Mouse (Mus musculus): ENCODE data around the gene Gipc3. TPM values are rescaled to one million over a fixed set of nuclear protein-coding genes. Genes with fewer than 3 reads are reported as not detected.

Gene Gipc3
- total RNA-seq, 2 experiments from 2014 or later = not detected

DNA sequence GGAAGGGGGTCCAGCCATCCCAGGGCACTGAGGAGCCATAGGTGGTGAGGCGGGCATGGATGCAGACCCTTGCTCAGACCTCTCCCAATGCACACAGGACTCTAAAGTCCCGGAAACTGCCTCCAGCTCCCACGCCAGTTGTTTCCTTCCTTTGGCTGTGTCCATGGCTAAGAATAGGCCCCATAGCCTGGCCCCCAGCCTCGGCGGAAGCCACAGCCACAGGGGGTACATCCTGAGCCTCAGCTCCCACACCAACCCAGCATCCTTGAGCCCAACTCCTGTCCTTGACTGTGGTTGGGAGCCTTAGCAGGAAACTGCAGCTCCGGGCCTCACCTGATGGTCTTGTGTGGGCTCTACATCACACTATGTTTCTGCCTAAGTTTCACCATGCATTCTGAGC, 16.2 kb downstream of the Gipc3 start:
- ATAC-seq (replicated peaks; ENCODE audit: low FRiP score, poor library complexity, severe bottlenecking) = no peak

DNA sequence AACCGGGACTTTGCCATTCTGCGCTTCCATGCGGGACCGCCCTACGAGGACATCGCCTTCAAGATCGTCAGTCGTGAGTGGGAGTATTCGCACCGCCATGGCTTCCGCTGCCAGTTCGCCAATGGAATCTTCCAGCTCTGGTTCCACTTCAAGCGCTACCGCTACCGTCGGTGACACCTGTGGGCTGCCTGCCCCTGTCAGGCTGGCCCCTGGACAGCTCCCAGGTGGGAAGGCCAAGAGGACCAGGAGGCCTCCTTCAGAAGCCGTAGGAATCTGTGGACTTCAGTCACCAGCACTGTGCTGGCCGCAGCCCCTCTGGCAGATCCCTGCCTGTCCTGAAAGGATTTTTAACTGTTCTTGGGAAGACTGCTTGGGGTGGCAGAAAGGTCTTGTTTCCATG, 17.3 kb downstream of the Gipc3 start:
- no peak for ATAC-seq (replicated peaks; ENCODE audit: low FRiP score, poor library complexity, severe bottlenecking)

GRCm38 (mm10) chr10:81325176-81325575, 17.9 kb downstream of the Gipc3 start:
- no peak for ATAC-seq (replicated peaks; ENCODE audit: low FRiP score, poor library complexity, severe bottlenecking)

- ATAC-seq (replicated peaks; ENCODE audit: low FRiP score, poor library complexity, severe bottlenecking) = no peak
These were observed 19.1 kb downstream of the Gipc3 start for GRCm38 (mm10) chr10:81323791-81324530.

- no peak for ATAC-seq (replicated peaks; ENCODE audit: low FRiP score, poor library complexity, severe bottlenecking)
These were observed 19.8 kb downstream of the Gipc3 start for GRCm38 (mm10) chr10:81323141-81323775.

DNA sequence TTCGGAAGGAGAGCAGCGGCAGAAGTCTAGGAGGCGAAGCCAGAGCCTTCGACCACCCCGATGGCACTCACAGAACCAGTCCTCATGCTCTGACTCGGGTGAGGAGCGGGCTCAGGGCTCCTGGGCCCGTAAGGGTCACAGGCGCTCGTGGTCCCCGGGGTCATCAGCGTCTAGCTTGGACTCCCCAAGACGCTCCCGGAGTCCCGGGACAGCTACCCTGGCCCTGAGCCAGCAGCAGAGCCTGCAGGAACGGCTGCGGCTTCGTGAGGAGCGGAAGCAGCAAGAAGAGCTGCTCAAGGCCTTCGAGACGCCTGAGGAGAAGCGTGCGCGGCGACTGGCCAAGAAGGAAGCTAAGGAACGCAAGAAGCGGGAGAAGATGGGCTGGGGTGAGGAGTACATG, 20.6 kb downstream of the Gipc3 start:
- no peak for ATAC-seq (replicated peaks; ENCODE audit: low FRiP score, poor library complexity, severe bottlenecking)

DNA sequence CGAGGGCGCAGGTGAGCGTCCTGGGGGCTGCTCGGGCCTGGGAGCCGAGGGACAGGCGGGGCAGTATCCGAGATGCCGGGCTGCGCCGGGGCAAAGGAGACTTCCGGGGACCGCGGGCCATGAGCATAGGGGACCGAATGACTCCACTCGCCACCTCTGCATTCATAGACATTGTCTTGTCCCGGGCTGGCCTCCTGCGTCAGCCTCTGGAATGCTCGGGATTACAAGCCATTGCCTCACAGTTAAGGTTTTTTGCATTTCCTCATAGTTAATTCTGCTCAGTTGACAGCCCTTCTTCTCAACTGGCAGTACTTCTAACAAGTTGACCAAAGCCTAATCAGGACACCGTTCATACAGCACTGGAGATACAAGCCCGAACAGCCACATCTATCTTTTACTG, 21.6 kb downstream of the Gipc3 start:
- ATAC-seq (replicated peaks; ENCODE audit: low FRiP score, poor library complexity, severe bottlenecking) = no peak

GRCm38 (mm10) chr10:81320550-81321347, 22.3 kb downstream of the Gipc3 start, which contains the start of gene Cactin:
TSS of gene Cactin (plus strand) at chr10:81321103.
- ATAC-seq (replicated peaks; ENCODE audit: low FRiP score, poor library complexity, severe bottlenecking) = peak; percentile 84

DNA sequence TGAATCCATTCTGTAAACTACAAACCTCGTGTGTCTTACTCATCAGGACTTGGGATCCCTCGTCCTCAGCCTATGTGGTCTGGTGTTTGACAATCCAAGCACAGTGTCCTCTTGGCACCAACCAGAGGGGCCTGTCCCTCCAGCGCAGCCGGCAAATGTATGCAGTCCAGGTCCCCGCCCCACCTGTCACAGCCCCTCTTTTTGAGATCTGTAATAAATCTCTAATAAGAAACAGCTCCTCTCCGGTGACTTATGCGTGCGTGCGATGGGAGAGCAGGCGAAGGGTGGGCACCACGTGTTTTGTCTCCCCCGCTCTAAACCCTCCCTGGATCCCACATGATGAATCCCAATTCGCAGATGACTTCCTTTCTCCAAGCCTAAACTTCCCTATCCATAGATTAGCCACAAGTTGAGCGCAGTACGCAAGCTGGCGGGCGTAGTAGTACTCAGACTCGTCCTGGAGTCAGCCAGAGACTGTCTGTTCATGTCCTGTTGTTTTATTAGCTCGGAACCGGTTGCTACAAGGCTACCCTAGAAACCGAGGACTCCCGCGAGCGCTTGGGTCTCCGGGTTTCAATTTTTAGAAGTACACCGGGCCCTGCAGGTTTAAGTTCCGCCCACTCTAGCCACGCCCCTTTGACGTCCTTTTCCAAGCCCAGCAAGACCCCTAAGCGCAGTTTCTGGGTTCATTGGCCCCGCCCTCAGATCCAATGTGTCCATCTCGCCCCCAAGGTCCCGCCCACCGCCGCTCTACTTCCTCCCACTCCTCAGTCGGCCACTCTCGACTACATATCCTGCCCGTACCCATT, 23.1 kb downstream of the Gipc3 start:
- peak; percentile 53 for ATAC-seq (replicated peaks; ENCODE audit: low FRiP score, poor library complexity, severe bottlenecking)

DNA sequence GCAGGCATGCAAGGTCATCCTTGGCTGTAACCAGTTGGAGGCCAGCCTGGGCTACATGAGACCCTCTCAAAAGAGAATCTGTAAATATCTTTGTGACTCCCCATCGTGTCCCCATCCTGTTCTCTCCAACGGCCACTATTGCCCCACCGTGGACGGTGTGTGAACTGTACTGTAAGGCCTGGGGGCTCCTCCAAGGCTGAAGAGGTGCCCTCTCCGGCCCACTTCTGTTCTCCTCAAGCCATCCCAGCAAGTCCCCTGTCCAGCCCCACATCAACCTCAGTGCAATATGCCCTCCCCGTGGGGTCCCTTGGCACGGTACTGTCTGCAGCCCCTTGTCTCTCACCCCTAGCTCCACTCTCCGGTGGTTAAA, 23.8 kb downstream of the Gipc3 start:
- ATAC-seq (replicated peaks; ENCODE audit: low FRiP score, poor library complexity, severe bottlenecking) = no peak

- ATAC-seq (replicated peaks; ENCODE audit: low FRiP score, poor library complexity, severe bottlenecking) = no peak
These were observed 24.3 kb downstream of the Gipc3 start for GRCm38 (mm10) chr10:81318589-81319329.

- ATAC-seq (replicated peaks; ENCODE audit: low FRiP score, poor library complexity, severe bottlenecking) = no peak
These were observed 25.8 kb downstream of the Gipc3 start for GRCm38 (mm10) chr10:81317273-81317672.

DNA sequence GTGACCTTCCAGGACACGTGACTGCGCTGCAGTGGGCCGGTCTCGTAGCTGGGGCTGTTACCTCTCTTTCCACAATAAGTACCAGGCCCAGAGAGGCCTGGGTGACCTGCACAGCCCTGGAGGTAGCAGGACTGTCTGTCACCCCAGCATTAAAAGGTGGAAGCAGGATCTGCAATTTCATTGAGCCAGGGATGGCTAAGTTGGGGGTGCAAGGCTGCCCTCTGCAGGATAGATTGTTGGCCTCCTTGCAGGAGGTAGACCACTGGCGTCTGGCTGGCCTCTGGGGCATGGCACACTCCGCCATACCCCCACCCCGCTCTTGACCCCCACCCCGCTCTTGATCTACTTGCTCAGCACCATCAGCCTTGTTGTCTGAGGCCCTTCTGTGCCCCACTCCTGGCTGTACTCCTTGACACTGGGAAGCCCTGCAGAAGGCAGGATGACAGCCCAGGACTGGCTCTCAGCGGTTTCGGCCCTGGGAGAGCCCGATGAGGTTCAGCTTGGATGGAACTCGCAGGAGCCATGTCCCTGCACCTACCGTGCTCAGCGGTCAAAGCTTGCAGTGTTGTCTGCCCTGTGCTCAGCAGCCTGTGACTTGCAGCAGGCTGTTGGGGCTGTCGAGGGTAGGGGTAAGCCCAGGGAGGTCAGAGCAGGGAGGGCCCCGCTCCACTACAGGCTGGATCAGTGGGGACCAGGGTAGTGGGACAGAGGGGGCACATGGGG, 26.6 kb downstream of the Gipc3 start:
- ATAC-seq (replicated peaks; ENCODE audit: low FRiP score, poor library complexity, severe bottlenecking) = no peak

DNA sequence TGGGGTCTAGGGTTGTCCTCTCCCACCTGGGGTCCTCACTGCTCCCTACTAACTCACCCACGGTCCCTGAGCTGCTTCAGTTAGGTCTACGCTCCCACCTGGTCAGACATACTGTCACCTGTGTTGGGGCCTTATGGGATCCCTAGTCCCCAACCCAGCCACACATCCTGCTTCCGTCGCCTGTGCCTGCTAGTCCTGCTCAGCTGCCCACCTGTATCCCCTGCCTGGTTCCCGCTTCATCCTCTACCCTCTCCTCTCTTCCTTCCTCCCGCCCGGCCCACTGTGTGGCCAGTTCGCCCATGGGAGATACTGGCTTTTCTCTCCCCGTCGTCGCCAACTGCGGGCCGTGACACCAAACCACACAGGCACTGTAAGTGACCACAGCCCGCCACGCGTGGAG, 27.5 kb downstream of the Gipc3 start:
- no peak for ATAC-seq (replicated peaks; ENCODE audit: low FRiP score, poor library complexity, severe bottlenecking)

DNA sequence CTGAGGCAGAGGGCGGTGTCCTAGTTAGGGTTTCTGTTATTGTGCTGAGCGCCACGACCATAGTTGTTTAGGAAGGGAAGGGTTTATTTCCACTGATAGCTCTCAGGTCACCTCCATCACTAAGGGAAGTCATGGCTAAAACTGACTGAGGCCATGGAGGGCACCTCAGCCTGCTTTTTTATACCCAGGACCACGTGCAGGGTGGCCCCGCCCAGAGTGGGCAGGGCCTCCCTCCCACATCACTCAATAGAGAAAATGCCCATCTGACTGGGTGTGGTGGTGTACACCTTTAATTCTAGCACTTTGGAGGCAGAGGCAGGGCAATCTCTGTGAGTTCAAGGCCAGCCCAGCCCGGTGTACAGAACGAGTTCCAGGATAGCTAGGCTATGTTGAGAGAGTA, 28.9 kb downstream of the Gipc3 start:
- ATAC-seq (replicated peaks; ENCODE audit: low FRiP score, poor library complexity, severe bottlenecking) = no peak

- ATAC-seq (replicated peaks; ENCODE audit: low FRiP score, poor library complexity, severe bottlenecking) = no peak
These were observed 29.5 kb downstream of the Gipc3 start for GRCm38 (mm10) chr10:81313581-81313980.

DNA sequence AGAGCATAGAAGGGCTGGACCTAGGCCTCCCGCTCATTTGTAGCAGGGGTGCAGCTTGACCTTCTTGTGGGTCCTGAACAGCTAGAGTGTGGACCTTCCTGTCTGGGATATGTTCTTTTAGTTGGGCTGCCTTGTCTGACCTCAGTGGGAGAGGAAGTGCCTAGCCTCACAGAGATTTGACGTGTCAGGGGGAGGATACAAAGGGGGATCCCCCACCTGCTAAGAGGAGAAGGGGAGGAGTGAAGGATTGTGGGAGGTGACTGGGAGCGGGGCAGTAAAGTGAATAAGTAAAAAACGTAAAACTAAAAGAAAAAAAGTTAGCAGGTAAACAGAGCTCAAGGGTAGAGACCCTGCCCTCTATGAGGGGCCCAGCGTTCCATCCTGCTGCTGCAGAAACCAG, 33.5 kb downstream of the Gipc3 start:
- no peak for ATAC-seq (replicated peaks; ENCODE audit: low FRiP score, poor library complexity, severe bottlenecking)

GRCm38 (mm10) chr10:81306837-81307682, 36.0 kb downstream of the Gipc3 start:
- ATAC-seq (replicated peaks; ENCODE audit: low FRiP score, poor library complexity, severe bottlenecking) = no peak
